Mouse (Mus musculus): ENCODE measurements around the gene Izumo4. TPM values are rescaled to one million over a fixed set of nuclear protein-coding genes. Genes with fewer than 3 reads are reported as not detected.
A peak's percentile ranks its signal among the peaks of the same experiment; 100 is the strongest.

The Izumo4 gene
- 1 to 10 TPM; 2.5 to 2.9 TPM for total RNA-seq (2021)

GRCm38 (mm10) chr10:80701721-80702535 is at the start of gene Izumo4, which contains the start of gene Mob3a:
TSS of gene Izumo4 (plus strand) at chr10:80702184.
TSS of gene Mob3a (minus strand) at chr10:80701977.
- intact Hi-C loops (cut with DNase I), result loop anchor here (2.0 to 10.0 kb wide), 2 partner anchors 21 to 267 kb away; partner anchors contain the start of gene Tcf3
- peak; percentile 97 to 98 for DNase-seq

GRCm38 (mm10) chr10:80653156-80653720 is 48.7 kb upstream of the Izumo4 start:
- intact Hi-C loops (cut with DNase I), result loop anchor here (2.0 kb wide), 1 partner anchor 22 kb away; no protein-coding TSS in a partner anchor
- no peak for DNase-seq

- intact Hi-C loops (cut with DNase I), result no loop called here
- DNase-seq, result no peak
These were observed 47.1 kb upstream of the Izumo4 start for GRCm38 (mm10) chr10:80654866-80655265.

GRCm38 (mm10) chr10:80655406-80656129 is 46.4 kb upstream of the Izumo4 start:
- intact Hi-C loops (cut with DNase I), result loop anchor here (1.0 kb wide), 1 partner anchor 32 kb away; no protein-coding TSS in a partner anchor
- no peak for DNase-seq

GRCm38 (mm10) chr10:80656130-80656862 is 45.7 kb upstream of the Izumo4 start:
- intact Hi-C loops (cut with DNase I), result loop anchor here (1.0 kb wide), 1 partner anchor 33 kb away; no protein-coding TSS in a partner anchor
- peak; percentile 93 to 98 for DNase-seq

DNA sequence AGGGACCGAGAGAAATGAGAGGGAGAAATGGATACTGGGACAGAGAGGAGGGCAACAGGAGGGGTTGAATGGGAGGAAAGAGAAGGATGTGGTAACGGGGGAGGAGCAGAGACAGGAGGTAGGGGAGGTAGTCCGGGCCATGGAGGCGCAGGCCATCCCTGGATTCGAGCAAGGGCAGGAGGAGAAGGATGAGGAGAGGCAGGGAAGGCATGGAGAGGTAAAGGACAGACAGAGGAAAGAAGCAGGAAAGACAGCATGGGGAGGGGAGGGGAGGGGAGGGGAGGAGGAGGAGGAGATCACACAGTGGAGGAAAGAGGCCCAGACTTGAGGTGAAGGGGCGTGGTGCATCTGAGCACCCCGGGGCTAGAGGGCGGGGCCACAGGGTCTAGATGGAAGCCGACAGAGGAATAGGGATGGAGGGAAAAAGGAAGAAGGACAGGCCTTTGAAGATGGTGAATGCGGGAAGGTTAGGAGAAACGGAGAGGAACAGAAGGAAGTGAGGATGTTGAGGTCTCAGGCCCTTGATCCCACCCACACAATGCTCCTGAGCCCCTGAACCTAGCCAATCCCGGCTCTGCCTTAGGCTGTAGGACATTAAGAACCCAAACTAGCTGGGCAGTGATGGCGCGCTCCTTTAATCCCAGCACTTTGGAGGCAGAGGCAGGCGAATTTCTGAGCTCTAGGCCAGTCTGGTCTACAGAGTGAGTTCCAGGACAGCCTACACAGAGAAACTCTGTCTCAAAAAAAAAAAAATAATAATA is 44.9 kb upstream of the Izumo4 start, which contains the start of gene Btbd2:
TSS of gene Btbd2 (minus strand) at position 209 of the 761 bp plus-strand sequence.
- intact Hi-C loops (cut with DNase I), result loop anchor here (1.0 kb wide), 1 partner anchor 34 kb away; no protein-coding TSS in a partner anchor
- DNase-seq, result no peak

DNA sequence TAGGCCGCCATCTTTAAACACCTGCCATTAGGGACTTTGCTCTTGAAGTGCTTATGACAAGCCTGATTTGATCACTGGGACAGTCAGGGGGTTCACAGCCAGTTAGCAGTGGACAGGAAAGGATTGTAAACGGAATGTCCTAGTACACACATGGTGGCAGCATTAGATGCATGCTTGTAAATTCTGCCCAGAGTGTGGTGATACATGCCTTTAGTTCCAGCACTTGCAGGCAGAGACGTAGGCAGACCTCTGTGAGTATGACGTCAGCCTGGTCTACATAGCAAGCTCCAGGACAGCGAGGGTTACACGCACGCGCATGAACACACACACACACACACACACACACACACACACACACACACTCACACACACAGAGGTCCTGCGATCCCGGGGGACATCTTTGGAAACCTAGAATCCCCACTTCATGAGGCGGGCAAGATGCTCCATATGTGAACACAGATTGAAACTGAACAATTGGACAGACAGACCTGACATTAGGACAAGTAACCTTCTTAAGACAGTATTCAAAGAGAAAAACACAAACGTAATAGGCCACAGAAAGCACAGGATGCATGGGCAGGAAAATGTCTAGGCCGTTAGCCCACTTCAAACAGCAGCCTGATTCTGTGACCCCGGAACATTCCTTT is 43.7 kb upstream of the Izumo4 start:
- no peak for DNase-seq
- intact Hi-C loops (cut with DNase I), result loop anchor here (1.0 kb wide), 1 partner anchor 80 kb away; no protein-coding TSS in a partner anchor

GRCm38 (mm10) chr10:80658841-80659202 is 43.2 kb upstream of the Izumo4 start:
- DNase-seq, result no peak
- intact Hi-C loops (cut with DNase I), result loop anchor here (1.0 kb wide), 2 partner anchors 25 to 81 kb away; no protein-coding TSS in a partner anchor

DNA sequence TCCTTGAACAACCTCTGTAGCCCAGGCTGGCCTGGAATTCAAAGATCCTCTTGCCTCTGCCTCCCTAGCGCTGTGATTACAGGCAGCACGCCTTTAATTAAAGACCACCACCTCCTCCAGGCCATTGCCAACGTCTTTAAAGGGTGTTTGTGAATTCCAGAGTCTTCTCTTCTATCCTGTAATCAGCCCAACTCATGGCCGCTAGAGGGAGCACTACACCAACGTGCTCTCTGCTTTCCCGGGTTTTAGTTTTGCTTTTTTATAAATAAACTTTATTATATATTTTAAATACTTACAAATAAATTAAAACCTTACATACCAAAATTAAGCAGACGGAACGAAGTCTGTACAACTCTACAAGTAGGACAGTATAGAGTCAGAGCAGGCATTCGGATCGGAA is 42.8 kb upstream of the Izumo4 start:
- peak; percentile 82 to 83 for DNase-seq
- intact Hi-C loops (cut with DNase I), result loop anchor here (1.0 kb wide), 1 partner anchor 25 kb away; no protein-coding TSS in a partner anchor

DNA sequence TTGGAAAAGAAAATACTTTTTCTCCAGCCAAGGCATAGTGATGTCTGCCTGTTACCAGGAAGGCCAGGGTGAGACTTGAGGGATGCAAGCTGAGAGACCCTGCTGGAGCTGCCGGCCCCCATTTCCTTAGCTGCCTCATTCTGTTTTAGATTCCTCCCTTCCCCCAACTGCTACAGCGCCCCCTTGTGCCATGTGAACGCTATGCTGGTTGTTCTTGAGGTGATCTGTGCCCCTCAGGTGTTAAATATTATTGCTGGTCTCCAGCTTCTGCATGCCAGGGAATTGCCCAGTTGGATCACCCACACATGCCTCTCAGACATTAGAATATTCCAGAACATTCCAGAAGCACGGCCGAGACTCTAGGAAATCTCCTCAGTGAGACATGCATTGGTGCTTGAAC is 40.8 kb upstream of the Izumo4 start:
- intact Hi-C loops (cut with DNase I), result loop anchor here (2.0 kb wide), 1 partner anchor 50 kb away; no protein-coding TSS in a partner anchor
- peak in 1 of 2 experiments; percentile 65 for DNase-seq

DNA sequence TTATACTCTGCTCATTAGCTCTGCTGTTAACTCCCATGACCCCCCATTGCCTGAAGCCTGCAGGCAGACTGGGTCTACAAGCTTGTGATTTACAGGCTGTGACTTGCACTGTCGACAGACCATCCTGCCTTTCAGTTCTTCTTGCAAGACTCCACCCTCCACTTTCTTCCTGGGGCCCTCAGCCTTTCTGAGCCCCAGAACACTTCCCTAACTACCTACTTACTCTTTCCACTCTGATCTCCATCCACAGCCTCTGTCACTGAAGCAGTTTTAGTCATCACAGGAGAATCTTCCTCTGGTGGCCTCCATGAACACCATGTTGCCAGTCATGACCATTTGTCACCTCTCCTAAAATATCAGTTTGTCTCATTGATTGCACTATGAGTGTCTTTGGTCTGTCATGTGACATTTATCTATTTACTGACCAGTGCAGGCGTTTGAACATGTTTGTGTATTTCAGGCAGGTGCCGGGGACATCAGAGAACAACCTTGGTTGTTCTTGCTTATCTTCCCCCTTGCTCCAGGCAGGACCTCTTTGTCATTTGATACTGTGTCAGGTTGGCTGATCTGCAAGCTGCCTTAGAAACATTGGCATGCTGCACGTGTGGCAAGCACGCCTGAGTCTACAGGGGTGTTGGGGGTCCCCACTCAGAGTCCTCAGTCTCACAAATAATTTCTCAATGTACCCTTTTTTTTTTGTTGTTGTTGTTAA is 38.3 kb upstream of the Izumo4 start:
- no peak for DNase-seq
- intact Hi-C loops (cut with DNase I), result loop anchor here (2.0 kb wide), 1 partner anchor 15 kb away; the partner anchor contains the start of gene Mknk2

DNA sequence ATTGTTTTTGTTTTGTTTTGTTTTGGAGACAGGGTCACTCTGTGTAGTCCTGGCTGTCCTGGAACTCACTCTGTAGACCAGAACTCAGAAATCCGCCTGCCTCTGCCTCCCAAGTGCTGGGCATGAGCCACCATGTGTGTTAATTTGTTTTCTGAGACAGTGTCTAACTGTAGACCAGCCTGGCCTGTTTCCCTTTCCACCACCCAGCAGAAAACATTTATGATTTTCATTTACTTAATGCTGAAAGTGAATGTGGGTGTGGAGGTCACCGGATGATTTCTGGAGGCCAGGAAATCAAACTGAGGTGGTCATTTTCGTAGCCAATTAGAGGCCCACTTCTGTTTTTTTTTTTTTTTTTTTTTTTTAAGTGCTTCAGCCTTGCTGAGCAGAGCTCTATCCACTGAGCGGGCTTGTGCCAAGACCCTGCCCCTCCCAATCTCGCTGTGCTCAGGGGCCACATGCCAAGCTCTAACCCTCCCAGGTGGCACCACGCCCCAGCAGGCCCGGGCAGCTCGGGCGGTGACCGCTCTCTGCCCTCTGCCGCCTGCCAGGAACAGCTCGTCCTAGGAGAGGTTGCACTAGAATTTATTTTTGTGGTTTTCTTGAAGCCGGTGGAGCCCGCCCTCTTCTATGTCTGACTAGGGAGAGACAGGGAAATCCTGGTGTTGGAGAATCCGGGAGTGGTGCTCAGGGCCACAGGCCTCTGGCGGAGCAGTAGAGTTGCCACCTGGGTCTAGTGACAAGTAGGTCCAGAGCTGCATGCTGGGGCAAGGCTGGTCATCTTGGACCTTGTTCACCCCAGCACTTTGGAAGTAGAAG is 37.6 kb upstream of the Izumo4 start:
- intact Hi-C loops (cut with DNase I), result loop anchor here (1.0 to 2.0 kb wide), 2 partner anchors 10 to 14 kb away; partner anchors contain the start of gene Mknk2
- peak; percentile 88 to 92 for DNase-seq

GRCm38 (mm10) chr10:80665016-80665380 is 37.0 kb upstream of the Izumo4 start:
- DNase-seq, result peak; percentile 85
- intact Hi-C loops (cut with DNase I), result loop anchor here (1.0 to 2.0 kb wide), 2 partner anchors 9 to 14 kb away; partner anchors contain the start of gene Mknk2

DNA sequence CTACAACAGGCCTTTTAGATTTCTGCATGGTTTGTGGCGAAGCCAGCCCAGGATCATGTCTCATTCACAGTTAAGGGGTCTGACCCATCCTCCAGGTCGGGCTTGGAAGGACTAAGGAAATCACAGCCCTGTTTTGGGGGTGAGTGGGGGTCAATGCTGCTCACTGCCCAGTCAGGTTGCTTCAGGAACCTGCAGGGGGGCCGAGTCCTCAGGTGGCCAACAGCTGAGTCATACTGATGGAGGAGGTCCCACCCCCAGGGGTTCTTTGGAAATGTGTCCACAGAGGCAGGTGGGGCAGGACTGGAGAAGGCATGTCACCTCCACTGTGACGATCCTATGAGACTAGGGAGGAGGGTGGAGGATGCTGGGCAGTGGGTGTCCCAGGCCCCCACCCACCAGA is 36.5 kb upstream of the Izumo4 start:
- intact Hi-C loops (cut with DNase I), result loop anchor here (1.0 to 2.0 kb wide), 2 partner anchors 9 to 13 kb away; partner anchors contain the start of gene Mknk2
- no peak for DNase-seq

- intact Hi-C loops (cut with DNase I), result loop anchor here (1.0 to 2.0 kb wide), 2 partner anchors 8 to 13 kb away; partner anchors contain the start of gene Mknk2
- no peak for DNase-seq
These were observed 35.8 kb upstream of the Izumo4 start for GRCm38 (mm10) chr10:80665981-80666733.

DNA sequence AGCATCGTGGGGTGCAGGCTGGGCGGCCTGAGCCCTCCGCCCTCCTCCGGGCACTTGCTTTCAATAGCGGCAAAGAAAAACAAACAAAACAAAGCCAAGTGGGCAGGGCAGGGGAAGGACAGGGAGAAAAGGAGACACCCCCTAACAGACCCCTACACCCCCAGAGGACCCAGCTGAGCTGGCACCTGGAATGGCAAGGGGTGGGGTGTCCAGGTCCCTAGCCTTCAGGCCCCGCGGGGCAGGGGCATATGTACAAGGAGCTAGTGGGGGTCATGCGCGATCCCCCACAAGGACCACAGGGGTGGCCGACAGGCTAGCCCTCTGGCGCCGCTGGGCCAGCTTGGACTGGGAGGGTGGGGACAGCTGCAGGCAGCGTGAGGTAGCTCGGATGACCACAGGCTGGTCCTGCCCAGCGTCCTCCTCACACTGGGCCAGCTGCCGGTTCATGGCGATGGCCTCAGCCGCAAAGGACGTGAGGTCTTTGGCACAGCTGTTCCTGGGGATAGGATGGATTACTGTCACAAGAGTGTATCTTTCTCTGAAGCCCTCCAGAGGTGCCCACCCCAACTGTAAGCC is 35.1 kb upstream of the Izumo4 start:
- no peak for DNase-seq
- intact Hi-C loops (cut with DNase I), result no loop called here

Measured in heart, postnatal 36 days (tissue).